In the genomic region with DNA sequence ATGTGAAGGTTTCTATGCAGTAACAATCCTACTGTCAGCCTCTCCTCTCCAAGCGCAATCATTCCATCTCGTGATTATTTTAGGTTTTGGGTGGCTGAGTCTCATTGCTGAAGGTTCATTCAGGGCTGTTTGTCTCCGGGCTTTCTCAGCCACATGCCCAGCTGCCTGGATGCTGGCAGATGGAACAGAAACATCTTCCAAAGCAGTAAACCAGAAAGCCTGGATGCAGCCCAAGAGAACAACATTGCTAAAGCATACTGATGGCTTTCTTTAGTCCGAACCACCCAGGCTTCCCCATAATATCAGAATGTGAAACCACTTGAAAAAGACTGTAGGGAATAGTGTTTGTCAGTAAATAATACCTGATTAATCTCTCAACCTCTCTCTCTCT, we compare ENCODE assay signal across 16 mouse cellular contexts. TPM values are rescaled to one million over a fixed set of nuclear protein-coding genes. Genes with fewer than 3 reads are reported as not detected.
DNase-seq lines count a peak whose midpoint lies in the region; ATAC-seq and TF ChIP-seq lines count a peak whose summit lies in the region.
"Had no signal": no experiment of that assay in that cellular context is flagged by ENCODE, and none has a peak within 500 bp of the region (broad histone marks: within the 10 kb centered on the region; RNA-seq: fewer than 3 reads in every experiment).

No protein-coding gene starts in this region.

- WGBS in heart, embryonic 12.5 days: 83% methylated on average over 4 of the region's 4 CpGs
- WGBS in stomach, postnatal 0 days: 62% methylated on average over 4 of the region's 4 CpGs

- no peak overlapping the region for H3K27ac ChIP-seq in left cerebral cortex, adult 2 months
- H3K27ac ChIP-seq in heart, embryonic 12.5 days (ENCODE audit: poor library complexity, severe bottlenecking): no peak overlapping the region
- H3K27ac ChIP-seq in stomach, postnatal 0 days (replicated peaks): no peak overlapping the region
- H3K27ac ChIP-seq: embryonic facial prominence, embryonic 13.5 days; hindbrain, embryonic 14.5 days; kidney, embryonic 15.5 days; limb, embryonic 12.5 days; neural tube, embryonic 13.5 days had no signal

- TF ChIP-seq POLR2A in brain, embryonic 14.5 days (IDR thresholded peaks at IDR 0.05; ENCODE audit: borderline replicate concordance, extremely low read depth, insufficient read depth, insufficient read length, poor library complexity, severe bottlenecking): no peak

- no peak for TF ChIP-seq EP300 in stomach, postnatal 0 days (optimal IDR thresholded peaks at IDR 0.05)

- intact Hi-C loops in left cerebral cortex, postnatal 10 days (cut with DNase I): no loop called here
- intact Hi-C loops in left cerebral cortex, adult 2 months (cut with DNase I): no loop called here

- H3K36me3 ChIP-seq in heart, embryonic 12.5 days: no peaks in the 10 kb centered on the region
- H3K36me3 ChIP-seq in stomach, postnatal 0 days (ENCODE audit: control insufficient read depth, insufficient read depth, low read length): no peaks in the 10 kb centered on the region
- H3K36me3 ChIP-seq: embryonic facial prominence, embryonic 13.5 days; kidney, embryonic 15.5 days; limb, embryonic 12.5 days; neural tube, embryonic 13.5 days had no signal

- no peaks in the 10 kb centered on the region for H3K27me3 ChIP-seq in heart, embryonic 12.5 days (replicated peaks)
- no peaks in the 10 kb centered on the region for H3K27me3 ChIP-seq in stomach, postnatal 0 days (ENCODE audit: control insufficient read depth, insufficient read depth, low read length)
- H3K27me3 ChIP-seq: CH12.LX; embryonic facial prominence, embryonic 13.5 days; kidney, embryonic 15.5 days; limb, embryonic 12.5 days had no signal

- H3K4me3 ChIP-seq in left cerebral cortex, adult 2 months: no peak overlapping the region
- no peak overlapping the region for H3K4me3 ChIP-seq in heart, embryonic 12.5 days
- no peak overlapping the region for H3K4me3 ChIP-seq in stomach, postnatal 0 days (ENCODE audit: low read depth, low read length)
- H3K4me3 ChIP-seq: embryonic facial prominence, embryonic 13.5 days; kidney, embryonic 15.5 days; limb, embryonic 12.5 days; neural tube, embryonic 13.5 days had no signal

- H3K9me3 ChIP-seq in heart, embryonic 12.5 days (replicated peaks): no peaks in the 10 kb centered on the region
- H3K9me3 ChIP-seq in stomach, postnatal 0 days (ENCODE audit: control insufficient read depth, low read length): no peaks in the 10 kb centered on the region
- H3K9me3 ChIP-seq: embryonic facial prominence, embryonic 13.5 days; kidney, embryonic 15.5 days; limb, embryonic 12.5 days; neural tube, embryonic 13.5 days had no signal

- peaks cover 8% of the 10 kb centered on the region for H3K4me1 ChIP-seq in heart, embryonic 12.5 days (replicated peaks)
- H3K4me1 ChIP-seq in stomach, postnatal 0 days (replicated peaks; ENCODE audit: control insufficient read depth, insufficient read depth): no peaks in the 10 kb centered on the region
- H3K4me1 ChIP-seq: kidney, embryonic 15.5 days; neural tube, embryonic 13.5 days had no signal

- DNase-seq in left cerebral cortex, postnatal 10 days (ENCODE audit: extremely low spot score in 1 of 2, low spot score in 2 of 2): peak; percentile 40 to 64
- DNase-seq in left cerebral cortex, adult 2 months (ENCODE audit: extremely low spot score in 1 of 2, low spot score in 2 of 2): no peak
- peak; percentile 44 for DNase-seq in brain, embryonic 14.5 days (ENCODE audit: low read depth)
- DNase-seq in layer of hippocampus, adult 9-10 months (ENCODE audit: low spot score): peak; percentile 31
- DNase-seq in right cerebral cortex, postnatal 10 days (ENCODE audit: low spot score in 2 of 2): peak; percentile 74 to 82
- DNase-seq in gastrocnemius, postnatal 4 days (ENCODE audit: low spot score in 2 of 2): no peak
- no peak for DNase-seq in stomach, postnatal 0 days (ENCODE audit: low spot score)
- DNase-seq: cerebellum, adult 9-11 months; lung, embryonic 14.5 days had no signal

- no peak overlapping the region for H3K9ac ChIP-seq in heart, embryonic 12.5 days
- H3K9ac ChIP-seq in stomach, postnatal 0 days (ENCODE audit: low read length): no peak overlapping the region
- H3K9ac ChIP-seq: embryonic facial prominence, embryonic 13.5 days; hindbrain, embryonic 14.5 days; kidney, embryonic 15.5 days; limb, embryonic 12.5 days; lung, embryonic 14.5 days; neural tube, embryonic 13.5 days had no signal

- no peak for ATAC-seq in heart, embryonic 12.5 days (ENCODE audit: insufficient number of reproducible peaks, low FRiP score)
- ATAC-seq in stomach, postnatal 0 days (ENCODE audit: low FRiP score, low TSS enrichment): no peak

- no peak overlapping the region for H3K4me2 ChIP-seq in heart, embryonic 12.5 days
- H3K4me2 ChIP-seq in stomach, postnatal 0 days (replicated peaks; ENCODE audit: low read depth): no peak overlapping the region
- H3K4me2 ChIP-seq: embryonic facial prominence, embryonic 13.5 days; hindbrain, embryonic 14.5 days; kidney, embryonic 15.5 days; limb, embryonic 12.5 days; lung, embryonic 14.5 days; neural tube, embryonic 13.5 days had no signal

- no peak for TF ChIP-seq CTCF in left cerebral cortex, adult 2 months (IDR thresholded peaks at IDR 0.05)
- no peak for TF ChIP-seq CTCF in brain, embryonic 14.5 days (IDR thresholded peaks at IDR 0.05; ENCODE audit: borderline replicate concordance, extremely low read depth, insufficient read depth, insufficient read length)
- TF ChIP-seq CTCF in stomach, postnatal 0 days (IDR thresholded peaks at IDR 0.05; ENCODE audit: low read depth): no peak

RNA-seq across cellular contexts. Expression of gene Sem1, which starts 34.2 kb away (rescaled TPM):
- total RNA-seq in left cerebral cortex, postnatal 10 days (2021): 10 to 100 TPM; 51.0 TPM
- 10 to 100 TPM; 41.5 to 45.3 TPM for total RNA-seq in left cerebral cortex, adult 2 months (2021)
- 72.6 and 91.5 TPM in 2 replicates for polyA plus RNA-seq in brain, embryonic 14.5 days (2012; rRNA removed)
- total RNA-seq in gastrocnemius, postnatal 4 days (2021): 10 to 100 TPM; 80.9 to 87.6 TPM
- 208 and 209 TPM in 2 replicates for polyA plus RNA-seq in heart, embryonic 12.5 days (2016; fragmentation: Nextera tagmentation; extraction: Ambion mirVana)
- 231 and 250 TPM in 2 replicates for polyA plus RNA-seq in stomach, postnatal 0 days (2015; fragmentation: Nextera tagmentation; extraction: Ambion mirVana)

Comparison
In these comparisons a context has a peak if more than half of its experiments do, and no peak if none do; other contexts are left out.
1. DNase-seq: peak in left cerebral cortex, postnatal 10 days (2 of 2), brain, embryonic 14.5 days (single experiment), layer of hippocampus, adult 9-10 months (single experiment) and right cerebral cortex, postnatal 10 days (2 of 2); none in left cerebral cortex, adult 2 months (0 of 2), gastrocnemius, postnatal 4 days (0 of 2) and stomach, postnatal 0 days (single experiment).